Mouse (Mus musculus) forebrain, embryonic 16.5 days (tissue): Measurements from ENCODE around the gene Atp5f1. TPM values are rescaled to one million over a fixed set of nuclear protein-coding genes. Genes with fewer than 3 reads are reported as not detected.
A peak's percentile ranks its signal among the peaks of the same experiment; 100 is the strongest.
"Not testable (repeated sequence)": the region's sequence is repeated elsewhere in the genome, so short reads cannot be mapped to it uniquely, and the experiment has no call there.

Source experiments
- ATAC-seq: fragments of 200-750 bp; cut with Nextera tagmentation; 2 replicates; pipeline ENCODE4 v1.8.0; 2017; ENCODE audit warnings: mild to moderate bottlenecking, moderate library complexity
- H3K27ac ChIP-seq: fragments of 300-500 bp; sonication (generic); 2 replicates; pipeline ENCODE4 v1.5.1; 2014; ENCODE audit warnings: low read length, control low read depth
- H3K27me3 ChIP-seq: fragments of 300-500 bp; sonication (generic); replicated peaks from 2 replicates; pipeline ENCODE4 v1.6.1; 2014; ENCODE audit warnings: low read length; ENCODE audit not compliant: control insufficient read depth, insufficient read depth
- H3K36me3 ChIP-seq: fragments of 300-500 bp; sonication (generic); 2 replicates; pipeline ENCODE4 v1.6.1; 2014; ENCODE audit not compliant: control insufficient read depth, insufficient read depth
- H3K4me1 ChIP-seq: fragments of 300-500 bp; sonication (generic); replicated peaks from 2 replicates; pipeline ENCODE4 v1.6.1; 2014; ENCODE audit warnings: low read length; ENCODE audit not compliant: control insufficient read depth, insufficient read depth
- H3K4me2 ChIP-seq: fragments of 300-500 bp; sonication (generic); 2 replicates; pipeline ENCODE4 v1.6.1; 2014; ENCODE audit warnings: mild to moderate bottlenecking, low read length, control low read depth
- H3K4me3 ChIP-seq: fragments of 300-500 bp; sonication (generic); replicated peaks from 2 replicates; pipeline ENCODE4 v1.5.1; 2014; ENCODE audit warnings: mild to moderate bottlenecking, low read length, control low read depth
- H3K9ac ChIP-seq: fragments of 300-500 bp; sonication (generic); replicated peaks from 2 replicates; pipeline ENCODE4 v1.6.1; 2014; ENCODE audit warnings: low read depth, low read length, control low read depth
- H3K9me3 ChIP-seq: fragments of 300-500 bp; sonication (generic); 2 replicates; pipeline ENCODE4 v1.6.1; 2016; ENCODE audit warnings: low read length; ENCODE audit not compliant: control insufficient read depth
- WGBS: fragments of 180-500 bp; shearing (Covaris S2); extraction: QIAGEN DNeasy Blood & Tissue Kit; methylation state at CpG from one replicate; pipeline ENCODE4 v1.1.7; 2014; 5-methylcytosine and 5-hydroxymethylcytosine counted together
- polyA plus RNA-seq: library from polyadenylated mRNA; unstranded; fragments of >200 nt; fragmentation: Nextera tagmentation; extraction: Ambion mirVana; gene quantifications from 2 replicates; pipeline ENCODE4 v1.2.1, GENCODE M21; 2015

Gene Atp5f1
- polyA plus RNA-seq: 482 and 504 TPM in 2 replicates

DNA sequence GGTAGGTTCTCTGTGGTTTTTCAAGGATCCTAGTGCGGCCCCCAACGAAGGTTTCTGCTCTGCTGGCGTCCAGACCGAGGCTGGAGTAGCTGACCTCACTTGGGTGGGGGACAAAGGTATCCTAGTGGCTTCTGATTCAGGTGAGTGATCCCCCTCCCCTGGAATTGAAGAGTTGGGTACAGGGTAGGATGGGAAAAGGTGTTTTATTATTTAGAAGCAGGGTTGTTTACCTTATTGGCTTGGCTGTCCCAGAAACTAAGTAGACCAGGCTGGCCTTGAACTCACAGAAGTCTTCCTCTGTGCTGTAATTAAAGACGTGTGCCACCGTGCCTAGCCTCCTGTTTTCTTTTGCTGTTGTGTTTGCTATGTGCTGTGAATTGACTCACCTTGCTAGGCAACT lies at the start of gene Atp5f1:
Gene Atp5f1 (minus strand): TSS at position 101 of the 400 bp plus-strand sequence.
- Histone ChIP-seq H3K27me3 (no peaks in the 10 kb centered on the region), H3K4me2 (peak within 1 kb of the TSS; percentile 90), H3K4me3 (peak within 1 kb of the TSS; percentile 89), H3K9ac (peak within 1 kb of the TSS; percentile 98), H3K27ac (peak within 1 kb of the TSS; percentile 86), H3K9me3 (no peaks in the 10 kb centered on the region), H3K36me3 (peaks cover 28% of the 10 kb centered on the region), H3K4me1 (peaks cover 27% of the 10 kb centered on the region)
- no peak for ATAC-seq
- 5% methylated on average over 6 of the region's 6 CpGs for WGBS

DNA sequence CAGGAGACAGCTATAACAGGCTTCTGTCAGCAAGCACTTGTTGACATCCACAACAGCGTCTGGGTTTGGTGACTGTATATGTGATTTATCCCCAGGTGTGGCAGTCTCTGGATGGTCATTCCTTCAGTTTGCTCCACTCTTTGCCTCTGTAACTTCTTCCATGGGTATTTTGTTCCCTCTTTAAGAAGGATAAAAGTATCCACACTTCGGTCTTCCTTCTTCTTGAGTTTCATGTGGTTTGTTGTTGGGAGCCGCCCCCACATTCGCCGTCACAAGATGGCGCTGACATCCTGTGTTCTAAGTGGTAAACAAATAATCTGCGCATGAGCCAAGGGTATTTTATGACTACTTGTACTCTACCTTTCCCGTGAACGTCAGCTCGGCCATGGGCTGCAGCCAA lies 43.5 kb upstream of the Atp5f1 start:
- not testable (repeated sequence) for H3K27me3 ChIP-seq
- 67% methylated on average over 10 of the region's 10 CpGs for WGBS

DNA sequence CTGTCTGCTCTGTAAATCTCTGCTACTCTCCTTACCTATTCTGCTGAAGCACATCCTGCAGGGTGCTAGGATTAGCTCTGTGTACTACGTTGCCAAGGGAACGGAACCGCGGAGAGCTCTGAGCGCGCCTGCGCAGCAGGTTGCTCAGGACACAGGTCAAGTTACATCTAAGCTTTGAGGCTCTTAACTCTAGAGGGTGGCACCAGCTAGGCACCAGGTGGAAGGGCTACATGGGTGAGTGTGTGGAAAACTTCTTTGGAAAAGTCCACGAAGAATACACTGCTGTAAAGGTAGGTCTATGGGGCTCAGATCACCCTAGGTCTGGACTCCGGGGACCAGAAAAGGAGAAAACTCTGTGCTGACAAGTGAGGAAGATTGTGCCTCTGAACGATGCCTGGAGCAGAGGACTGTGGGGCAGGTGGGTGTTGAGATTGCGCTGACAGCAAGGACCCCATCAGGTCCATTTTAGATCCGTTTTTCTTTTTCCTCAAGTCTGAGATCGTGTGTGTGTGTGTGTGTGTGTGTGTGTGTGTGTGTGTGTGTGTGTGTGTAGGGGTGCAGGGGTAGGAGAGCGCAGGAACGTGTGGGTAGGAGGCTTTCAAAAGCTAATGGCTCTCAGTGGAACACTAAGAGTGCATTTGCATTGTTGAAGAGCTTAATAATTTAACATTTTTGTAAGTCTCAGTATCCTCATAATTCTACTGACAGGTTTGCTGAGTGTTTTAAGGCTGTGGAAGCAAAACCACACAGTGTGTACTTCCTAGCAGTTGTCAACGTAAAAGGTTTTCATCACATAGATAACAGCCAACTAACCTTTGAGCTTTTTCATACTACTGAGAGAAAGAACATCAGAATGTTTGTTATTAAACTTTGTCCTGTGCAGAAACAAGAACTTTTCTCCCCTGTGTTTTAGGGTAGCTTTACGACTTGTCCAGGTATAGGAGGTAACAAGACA lies 41.8 kb upstream of the Atp5f1 start:
- H3K4me2 ChIP-seq: peak overlapping the region; percentile 43
- WGBS: 19% methylated on average over 16 of the region's 17 CpGs
- peak; percentile 99 for ATAC-seq
- H3K27ac ChIP-seq: no peak overlapping the region
- no peaks in the 10 kb centered on the region for H3K9me3 ChIP-seq
- no peak overlapping the region for H3K9ac ChIP-seq
- H3K27me3 ChIP-seq: no peaks in the 10 kb centered on the region
- H3K4me3 ChIP-seq: peak overlapping the region; percentile 22
- peaks cover 7% of the 10 kb centered on the region; the same call in 1 of the 2 replicates for H3K4me1 ChIP-seq
- no peaks in the 10 kb centered on the region for H3K36me3 ChIP-seq

More for the DNA sequence above, 43.5 kb upstream of the Atp5f1 start:
- not testable (repeated sequence) for H3K4me1 ChIP-seq, H3K9me3 ChIP-seq, H3K9ac ChIP-seq, H3K4me2 ChIP-seq, H3K4me3 ChIP-seq, H3K27ac ChIP-seq, ATAC-seq, H3K36me3 ChIP-seq

DNA sequence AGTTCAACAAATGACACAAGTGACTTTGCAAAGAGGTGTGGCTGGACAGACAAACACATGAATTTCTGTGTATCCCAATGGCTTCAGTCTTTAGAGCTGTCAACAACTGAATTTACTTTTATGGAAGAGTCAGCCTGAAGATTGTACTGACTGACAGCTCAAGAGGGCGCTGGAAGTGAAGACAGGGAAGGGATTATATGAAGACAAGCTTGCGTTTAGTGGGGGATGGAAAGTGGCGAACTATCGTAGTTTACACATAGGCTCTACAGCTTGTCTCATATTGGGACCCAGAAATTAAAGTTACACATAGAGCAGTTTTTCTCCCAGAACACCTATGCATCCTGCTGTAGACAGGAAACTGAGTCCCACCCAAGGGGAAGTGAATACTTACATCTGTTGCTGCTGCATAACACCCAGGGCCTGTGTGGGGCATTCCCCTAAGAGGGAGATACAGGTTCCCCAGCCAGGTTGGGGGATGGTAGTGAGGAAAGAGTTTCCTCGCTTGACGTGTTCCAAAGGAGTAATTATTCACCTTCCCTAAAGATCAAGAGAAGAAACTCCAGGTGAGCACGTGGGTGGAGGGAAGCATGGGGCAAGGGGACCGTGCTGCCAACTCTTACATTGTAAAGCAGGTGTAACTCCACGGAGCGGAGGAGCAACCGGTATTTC lies 40.9 kb upstream of the Atp5f1 start:
- H3K27ac ChIP-seq: no peak overlapping the region
- no peak overlapping the region for H3K9ac ChIP-seq
- no peak for ATAC-seq
- H3K4me3 ChIP-seq: peak overlapping the region; percentile 22
- peaks cover 7% of the 10 kb centered on the region; the same call in 1 of the 2 replicates for H3K4me1 ChIP-seq
- peak overlapping the region; percentile 43 for H3K4me2 ChIP-seq
- 15% methylated on average over 11 of the region's 11 CpGs for WGBS
- H3K27me3 ChIP-seq: no peaks in the 10 kb centered on the region
- H3K9me3 ChIP-seq: no peaks in the 10 kb centered on the region
- H3K36me3 ChIP-seq: no peaks in the 10 kb centered on the region

DNA sequence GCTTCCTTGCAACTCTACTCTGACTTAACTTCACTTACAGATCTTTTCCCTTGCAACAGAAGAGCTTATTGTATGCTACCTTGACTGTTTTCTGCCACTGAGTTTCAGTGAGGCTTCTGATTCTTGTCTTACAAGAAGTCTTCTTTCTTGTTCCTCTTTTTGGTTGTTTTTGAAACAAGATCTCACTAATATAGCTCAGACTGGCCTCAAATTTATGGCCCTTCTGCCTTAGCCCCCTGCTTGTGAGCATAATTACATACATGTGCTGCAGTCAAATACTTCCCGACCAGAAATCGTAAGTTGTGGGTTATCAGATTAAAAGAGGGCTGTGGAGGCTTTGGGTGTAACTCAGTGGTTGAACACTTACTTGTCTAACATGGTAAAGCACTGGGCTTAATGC lies 34.8 kb upstream of the Atp5f1 start:
- 79% methylated on average over 2 of the region's 2 CpGs for WGBS
- ATAC-seq: no peak

DNA sequence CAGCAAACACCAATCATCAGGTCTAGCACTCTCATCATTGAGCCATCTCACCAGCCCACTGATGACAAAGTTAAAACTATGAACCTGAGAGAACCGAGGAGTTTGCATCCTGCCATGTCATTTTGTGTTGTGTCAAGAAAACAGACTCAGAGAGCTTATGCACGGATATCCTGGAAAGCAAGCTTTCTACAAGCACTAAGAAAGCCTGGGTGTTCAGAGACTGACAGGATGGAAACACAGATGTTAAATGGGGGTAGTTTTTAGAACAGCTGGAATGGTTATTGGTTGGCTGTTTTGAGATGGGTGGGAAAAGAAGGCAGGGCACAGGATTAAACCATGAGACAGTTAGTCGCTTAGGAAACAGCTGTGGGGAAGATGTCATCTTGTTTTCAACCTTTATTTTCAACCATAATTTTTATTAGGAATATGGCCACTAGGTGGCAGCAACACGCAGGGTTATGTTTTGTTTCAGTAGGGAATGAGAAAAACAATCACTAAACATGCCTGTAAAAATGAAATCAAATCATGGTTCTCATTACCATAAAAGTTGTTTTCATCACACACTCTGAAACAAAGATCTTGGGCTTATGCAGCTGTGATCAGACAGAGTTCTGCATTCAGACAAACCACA lies 31.9 kb upstream of the Atp5f1 start:
- no peak overlapping the region for H3K4me3 ChIP-seq
- H3K4me1 ChIP-seq: no peaks in the 10 kb centered on the region
- no peak overlapping the region for H3K27ac ChIP-seq
- H3K9me3 ChIP-seq: no peaks in the 10 kb centered on the region
- WGBS: 32% methylated on average over 4 of the region's 4 CpGs
- ATAC-seq: peak; percentile 55
- no peaks in the 10 kb centered on the region for H3K27me3 ChIP-seq
- H3K36me3 ChIP-seq: no peaks in the 10 kb centered on the region
- no peak overlapping the region for H3K4me2 ChIP-seq
- H3K9ac ChIP-seq: no peak overlapping the region

More for the DNA sequence above, 34.8 kb upstream of the Atp5f1 start:
- no peaks in the 10 kb centered on the region for H3K27me3 ChIP-seq
- H3K4me2 ChIP-seq: no peak overlapping the region
- H3K9ac ChIP-seq: no peak overlapping the region
- no peak overlapping the region for H3K27ac ChIP-seq
- no peaks in the 10 kb centered on the region for H3K36me3 ChIP-seq
- H3K4me1 ChIP-seq: no peaks in the 10 kb centered on the region
- no peak overlapping the region for H3K4me3 ChIP-seq
- H3K9me3 ChIP-seq: no peaks in the 10 kb centered on the region

- H3K27ac ChIP-seq, H3K9me3 ChIP-seq, H3K9ac ChIP-seq, H3K27me3 ChIP-seq, ATAC-seq, H3K4me3 ChIP-seq, H3K4me1 ChIP-seq, H3K4me2 ChIP-seq, H3K36me3 ChIP-seq: not testable (repeated sequence)
- WGBS: 23% methylated on average over 5 of the region's 5 CpGs
Observed at GRCm38 (mm10) chr3:105989611-105990010, 29.7 kb upstream of the Atp5f1 start.

GRCm38 (mm10) chr3:105974174-105974573 lies 14.3 kb upstream of the Atp5f1 start:
- Histone ChIP-seq H3K27me3 (no peaks in the 10 kb centered on the region), H3K4me1 (no peaks in the 10 kb centered on the region), H3K9me3 (no peaks in the 10 kb centered on the region), H3K4me2 (no peak overlapping the region), H3K27ac (no peak overlapping the region), H3K9ac (no peak overlapping the region), H3K4me3 (no peak overlapping the region), H3K36me3 (peaks cover 6% of the 10 kb centered on the region)
- ATAC-seq: no peak
- WGBS: 86% methylated on average over 2 of the region's 2 CpGs

DNA sequence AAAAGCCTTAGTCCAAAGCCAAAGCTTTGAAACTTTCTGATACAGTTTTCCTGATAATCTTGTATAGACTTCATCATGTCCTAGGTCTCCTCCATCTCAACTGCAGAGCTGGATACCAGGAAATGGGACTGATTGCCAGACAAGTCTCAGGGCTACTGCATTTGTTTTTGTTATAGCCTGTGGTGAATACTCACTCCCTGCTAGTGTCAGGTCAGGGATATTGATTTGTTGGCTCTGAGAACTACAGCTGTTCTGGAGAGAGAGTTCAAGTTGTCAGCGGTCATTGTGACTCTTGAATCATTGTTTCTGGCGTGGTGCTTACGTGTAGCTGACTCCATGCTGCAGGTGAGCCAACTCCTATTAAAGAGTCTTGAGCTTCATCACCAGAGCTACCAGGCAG lies 13.5 kb upstream of the Atp5f1 start, which contains the start of gene Ovgp1:
Gene Ovgp1 (plus strand): TSS at position 301 of the 400 bp plus-strand sequence.
- no peak for ATAC-seq
- 81% methylated on average over 3 of the region's 3 CpGs for WGBS

More for the DNA sequence above, 13.5 kb upstream of the Atp5f1 start, which contains the start of gene Ovgp1:
- Histone ChIP-seq H3K9me3 (no peaks in the 10 kb centered on the region), H3K27me3 (no peaks in the 10 kb centered on the region), H3K4me2 (no peak within 1 kb of the TSS), H3K9ac (no peak within 1 kb of the TSS), H3K27ac (no peak within 1 kb of the TSS), H3K4me3 (no peak within 1 kb of the TSS), H3K36me3 (peaks cover 11% of the 10 kb centered on the region), H3K4me1 (no peaks in the 10 kb centered on the region)
